Mouse (Mus musculus): ENCODE data around the gene Mpp1.
"Not testable (repeated sequence)": the region's sequence is repeated elsewhere in the genome, so short reads cannot be mapped to it uniquely, and the experiment has no call there.

Gene Mpp1

DNA sequence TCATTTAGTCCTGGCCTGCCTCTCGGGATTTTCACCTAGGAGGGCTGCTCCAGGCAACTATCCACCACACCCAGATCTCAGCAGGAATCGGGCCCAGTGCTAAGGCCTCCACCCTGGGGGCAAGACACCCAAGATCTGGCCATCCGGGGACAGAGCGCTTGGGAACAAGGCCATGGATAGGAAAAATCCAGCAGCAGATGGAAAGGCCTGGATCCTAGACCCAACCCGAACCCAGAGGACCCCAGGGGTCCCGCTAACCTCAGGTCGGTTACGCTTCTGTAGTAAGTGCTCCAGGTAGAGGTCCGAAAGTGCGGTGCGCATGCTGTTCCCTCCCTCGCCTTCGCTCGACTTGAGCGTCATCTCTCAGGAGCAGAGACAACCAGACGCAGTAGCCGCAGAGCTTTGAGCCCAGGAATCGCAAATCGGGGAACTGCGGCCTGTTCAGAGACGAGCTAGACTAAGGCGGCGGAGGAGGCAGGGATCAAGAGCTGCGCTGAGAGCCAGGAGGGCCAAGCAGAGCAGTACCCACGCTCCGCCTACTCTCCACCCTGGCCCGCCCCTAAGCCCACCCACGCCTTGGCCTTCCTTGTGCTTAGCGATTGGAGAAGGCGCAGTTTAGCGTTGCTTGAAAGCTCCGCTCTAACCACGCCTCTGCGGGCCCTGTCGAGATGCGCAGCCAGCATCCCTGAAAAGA lies at the start of gene Mpp1:
TSS of gene Mpp1 (minus strand) at position 550 of the 694 bp plus-strand sequence.
- peak; percentile 83 for DNase-seq

DNA sequence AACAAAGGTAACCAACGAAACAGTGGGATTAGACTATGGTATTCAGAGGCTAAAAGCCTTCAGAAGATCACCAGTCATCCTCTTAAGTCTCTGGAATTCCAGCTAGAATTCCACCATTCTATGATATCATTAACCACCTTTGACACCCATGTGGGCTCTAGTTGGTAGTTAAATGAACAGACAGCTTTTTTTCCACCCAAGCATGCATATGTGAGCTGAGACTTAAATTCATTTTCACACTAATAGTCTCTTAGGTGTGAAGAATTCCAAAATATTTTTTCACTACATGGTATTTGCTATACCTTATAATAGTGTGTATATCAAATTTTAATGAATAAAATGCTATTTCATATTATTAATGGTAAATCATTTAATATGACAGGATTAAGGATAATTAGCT lies 32.9 kb upstream of the Mpp1 start, which contains the start of gene Smim9:
TSS of gene Smim9 (minus strand) at position 101 of the 400 bp plus-strand sequence.
- DNase-seq, result no peak

DNA sequence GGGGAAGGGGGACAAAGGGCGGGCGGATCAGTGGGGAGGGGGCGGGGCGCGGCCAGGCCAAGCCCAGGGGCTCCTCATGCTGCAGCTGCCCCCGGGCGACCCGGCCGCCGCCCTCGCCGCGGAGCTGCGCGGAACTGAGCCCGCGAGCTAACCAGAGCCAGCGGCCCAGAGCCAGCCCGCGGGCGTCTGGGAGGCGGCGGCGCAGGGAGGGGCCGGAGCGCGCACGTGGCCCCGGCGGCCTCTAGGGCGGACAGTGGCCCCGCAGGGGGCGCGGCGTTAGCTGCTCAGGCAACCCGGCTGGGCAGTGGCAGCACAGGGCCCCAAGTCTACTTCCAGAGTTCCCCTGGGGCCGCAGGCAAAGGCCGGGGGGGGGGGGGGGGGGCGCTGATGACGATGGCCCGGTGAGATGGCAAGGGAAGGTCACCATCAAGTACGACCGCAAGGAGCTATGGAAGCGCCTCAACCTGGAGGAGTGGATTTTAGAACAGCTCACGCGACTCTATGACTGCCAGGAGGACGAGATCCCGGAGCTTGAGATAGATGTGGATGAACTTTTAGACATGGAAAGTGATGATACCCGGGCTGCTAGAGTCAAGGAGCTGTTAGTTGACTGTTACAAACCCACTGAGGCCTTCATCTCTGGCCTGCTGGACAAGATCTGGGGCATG lies 24.9 kb upstream of the Mpp1 start:
- DNase-seq, result peak; percentile 43

DNA sequence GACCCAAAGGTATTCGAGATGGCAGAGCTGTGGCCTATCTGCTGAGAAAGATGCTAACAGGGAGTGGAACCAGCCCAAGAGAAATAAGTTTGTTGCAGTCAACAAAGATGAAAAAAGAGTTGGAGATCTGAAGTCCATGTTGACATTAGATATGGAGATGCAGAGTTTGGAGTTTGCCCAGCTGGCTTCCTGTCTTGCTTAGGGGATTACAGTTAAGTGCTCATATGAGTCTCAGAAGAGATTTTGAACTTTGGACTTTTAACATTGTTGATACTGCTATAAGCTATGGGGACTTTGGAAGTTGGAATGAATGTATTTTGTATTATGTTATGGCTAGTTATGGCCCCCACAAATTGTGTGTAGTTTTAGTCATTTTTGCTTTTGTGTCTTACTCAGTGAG lies 21.4 kb upstream of the Mpp1 start:
- DNase-seq, result no peak

DNA sequence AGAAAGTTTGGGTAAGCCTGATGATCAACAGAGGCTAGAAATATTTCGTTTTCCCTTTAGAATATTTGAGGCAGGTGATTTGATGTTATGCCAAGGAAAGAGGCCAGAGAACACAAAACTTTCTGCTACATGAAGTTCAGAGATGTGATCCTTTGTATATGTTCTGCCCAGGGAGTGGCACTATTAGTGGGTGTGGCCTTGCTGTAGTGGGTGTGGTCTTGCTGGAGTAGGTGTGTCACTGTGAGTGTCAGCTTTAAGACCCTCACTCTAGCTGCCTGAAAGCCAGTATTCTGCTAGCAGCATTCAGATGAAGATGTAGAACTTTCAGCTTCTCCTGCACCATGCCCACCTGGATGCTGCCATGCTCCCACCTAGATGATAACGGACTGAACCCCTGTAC lies 19.5 kb upstream of the Mpp1 start:
- no peak for DNase-seq

DNA sequence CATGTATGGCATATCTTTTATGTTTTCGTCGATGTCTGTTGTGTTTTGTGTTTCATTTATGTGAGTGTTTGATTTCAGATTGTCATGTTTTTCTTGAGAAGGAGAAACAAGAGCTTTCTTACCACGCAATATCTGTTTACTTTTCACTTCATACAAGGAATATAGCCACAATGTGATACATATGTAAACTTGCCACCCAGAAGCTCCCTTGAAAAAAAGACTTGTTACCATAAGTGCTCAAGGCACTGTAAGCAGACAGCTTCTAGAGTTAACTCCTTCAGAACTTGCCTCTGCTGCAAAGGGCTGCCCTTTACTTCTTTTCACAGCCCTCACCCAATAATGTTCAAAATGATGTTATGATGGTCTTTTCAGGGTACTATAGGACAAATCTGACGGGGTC lies 17.6 kb upstream of the Mpp1 start:
- DNase-seq, result no peak

DNA sequence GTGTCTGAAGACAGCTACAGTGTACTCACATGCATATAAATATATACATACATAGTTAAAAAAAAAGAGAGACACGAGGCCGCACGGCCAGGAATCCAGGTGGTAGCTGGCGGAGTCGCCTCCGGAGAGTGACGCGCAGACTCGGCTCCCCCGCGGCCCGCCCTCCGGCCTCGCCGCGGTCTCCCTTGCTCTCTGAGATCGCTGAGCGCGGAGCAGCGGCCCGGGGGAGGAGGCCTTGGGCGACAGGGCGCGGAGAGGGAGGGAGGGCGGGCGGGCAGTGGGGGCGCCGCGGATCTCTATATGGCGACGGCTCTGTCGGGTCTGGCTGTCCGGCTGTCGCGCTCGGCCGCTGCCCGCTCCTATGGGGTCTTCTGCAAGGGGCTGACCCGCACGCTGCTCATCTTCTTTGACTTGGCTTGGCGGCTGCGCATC lies 12.3 kb upstream of the Mpp1 start:
- not testable (repeated sequence) for DNase-seq

DNA sequence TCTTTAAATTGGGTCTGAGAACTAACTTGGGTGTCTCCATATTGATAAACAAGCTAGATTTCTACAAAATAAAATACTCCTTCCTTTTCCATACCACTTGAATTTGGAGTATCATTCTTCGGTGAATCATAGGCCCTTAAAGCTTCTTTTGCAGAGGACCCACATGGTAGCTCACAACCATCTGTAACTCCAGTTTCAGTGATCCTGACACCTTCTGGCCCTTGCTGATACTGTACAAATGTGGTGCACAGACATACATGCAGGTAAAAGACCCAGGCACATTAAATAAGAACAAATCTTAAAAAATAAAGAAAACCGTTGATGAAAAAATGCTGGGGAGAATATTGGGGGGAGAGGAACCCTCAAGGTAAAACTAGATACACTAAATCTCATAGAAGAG lies 7.4 kb upstream of the Mpp1 start:
- no peak for DNase-seq

DNA sequence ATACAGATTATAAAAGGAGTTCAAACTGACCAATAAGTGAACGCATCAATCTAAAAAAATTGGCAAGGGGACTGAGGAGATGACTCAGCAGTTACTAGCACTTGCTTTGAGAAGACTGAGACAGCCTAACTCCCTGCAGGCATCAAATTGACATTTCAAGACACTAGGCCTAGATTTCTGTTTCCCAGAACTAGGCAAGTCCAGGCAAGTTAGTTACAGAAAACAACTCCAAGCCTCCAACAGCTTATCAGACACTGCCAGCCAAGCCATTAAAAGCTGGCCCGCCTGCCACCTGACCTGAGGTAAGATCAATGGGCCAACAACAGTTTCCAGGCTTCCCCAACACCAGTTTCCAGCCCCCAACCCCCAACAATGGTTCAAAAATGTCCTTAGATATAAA lies 6.9 kb upstream of the Mpp1 start:
- DNase-seq, result no peak

DNA sequence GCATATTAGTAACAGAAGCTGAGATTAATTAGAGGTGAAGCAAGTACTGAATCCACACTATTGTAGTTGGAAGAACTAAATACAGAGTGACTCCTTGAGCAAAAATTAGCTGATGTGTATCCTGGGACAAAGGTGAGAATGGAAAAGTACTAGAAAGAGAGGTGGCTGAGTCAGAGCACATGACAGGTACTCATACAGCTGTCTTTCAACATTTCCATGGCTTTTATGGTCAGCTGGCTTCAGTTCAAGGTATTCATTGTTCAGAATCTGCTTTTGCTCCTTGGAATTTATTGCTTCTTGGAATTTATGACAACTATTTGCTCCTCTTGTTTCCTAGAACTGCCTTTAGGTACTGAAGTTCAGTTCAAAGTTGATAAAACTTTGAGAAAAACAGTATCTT lies 6.1 kb upstream of the Mpp1 start:
- no peak for DNase-seq

DNA sequence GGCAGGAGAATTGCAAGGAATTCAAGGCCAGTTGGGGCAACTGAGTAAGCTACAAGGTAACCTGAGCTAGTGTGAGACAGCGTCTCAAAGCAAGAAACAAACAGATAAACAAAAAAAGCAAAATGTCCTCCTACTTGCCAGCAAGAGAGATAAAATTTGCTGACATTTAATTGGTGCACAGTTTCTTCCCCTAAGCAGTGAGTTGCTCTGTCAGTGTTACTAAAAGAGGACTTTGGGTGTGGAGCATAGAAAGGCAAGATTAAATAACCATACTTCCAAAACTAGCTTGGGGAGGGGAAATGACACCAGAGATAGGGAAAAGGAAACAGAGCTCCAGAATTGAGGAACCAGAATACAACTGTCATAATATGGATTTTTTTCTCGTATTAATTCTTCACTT lies 1.3 kb downstream of the Mpp1 start:
- DNase-seq, result no peak

DNA sequence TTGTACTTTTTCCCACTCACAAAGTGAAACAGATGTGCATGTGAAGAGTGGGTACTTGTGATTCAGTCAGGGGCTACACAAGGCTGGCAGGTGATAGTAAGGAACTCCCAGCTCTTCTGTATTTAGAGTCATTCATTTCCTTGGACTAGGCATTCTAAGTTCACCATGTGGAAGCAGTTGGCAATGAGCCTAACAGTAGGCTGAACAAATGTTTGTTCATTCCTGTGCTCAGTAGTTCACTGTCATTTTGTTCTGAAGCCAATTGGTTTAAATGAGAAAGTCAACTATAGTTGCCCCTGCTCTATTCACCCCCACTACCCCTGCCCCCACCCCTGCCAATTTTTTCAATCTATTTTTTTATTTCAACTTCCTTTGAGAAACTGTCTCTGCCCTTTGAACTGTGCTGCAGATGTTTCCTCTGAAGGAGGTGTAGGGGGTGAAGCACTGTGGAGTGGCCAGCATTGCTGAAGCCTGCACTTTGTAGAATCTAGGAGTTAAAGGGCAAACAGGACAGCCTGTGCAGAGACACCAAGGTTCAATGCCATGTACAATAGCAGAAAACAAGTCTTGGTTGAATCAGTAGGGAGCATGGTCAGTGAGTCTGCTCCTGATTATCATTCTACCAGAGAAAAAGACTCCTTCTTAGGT lies 2.4 kb downstream of the Mpp1 start:
- DNase-seq, result peak; percentile 23

DNA sequence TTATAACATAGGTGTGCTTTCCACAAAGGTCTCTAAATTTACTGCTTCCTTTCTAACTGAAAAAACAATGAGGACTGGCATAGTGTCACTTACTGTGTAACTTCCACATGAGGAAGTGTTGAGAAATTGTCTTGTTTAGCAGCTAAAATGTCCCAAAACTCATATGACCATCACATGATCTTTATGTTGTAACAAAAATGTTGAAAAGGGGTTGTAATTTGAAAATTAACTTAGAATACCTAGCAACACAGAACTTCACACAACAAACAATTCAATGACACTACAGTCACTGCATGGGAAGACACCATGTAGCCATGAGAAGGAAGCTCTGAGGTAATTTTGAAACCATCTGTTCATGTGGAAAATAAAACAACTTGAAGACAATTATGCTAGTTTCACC lies 3.9 kb downstream of the Mpp1 start:
- no peak for DNase-seq

DNA sequence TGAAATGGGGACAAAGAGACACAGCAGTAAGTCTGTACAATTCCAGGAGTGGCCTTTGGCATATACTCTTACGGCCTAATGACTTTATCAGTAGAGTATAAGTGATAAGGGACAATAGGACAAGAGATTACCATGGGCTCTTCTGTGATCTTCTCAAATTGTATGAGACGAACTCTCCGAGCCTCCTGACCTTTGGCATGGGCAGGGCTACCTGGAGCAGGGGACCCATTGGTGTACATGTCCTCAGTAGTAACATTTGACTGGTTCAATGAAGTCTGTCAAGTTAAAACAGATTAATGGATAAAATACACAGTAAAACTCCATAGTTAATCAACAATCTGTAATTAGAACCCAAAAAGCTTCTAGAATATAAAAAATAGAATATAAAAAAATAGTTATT lies 5.2 kb downstream of the Mpp1 start:
- DNase-seq, result no peak

DNA sequence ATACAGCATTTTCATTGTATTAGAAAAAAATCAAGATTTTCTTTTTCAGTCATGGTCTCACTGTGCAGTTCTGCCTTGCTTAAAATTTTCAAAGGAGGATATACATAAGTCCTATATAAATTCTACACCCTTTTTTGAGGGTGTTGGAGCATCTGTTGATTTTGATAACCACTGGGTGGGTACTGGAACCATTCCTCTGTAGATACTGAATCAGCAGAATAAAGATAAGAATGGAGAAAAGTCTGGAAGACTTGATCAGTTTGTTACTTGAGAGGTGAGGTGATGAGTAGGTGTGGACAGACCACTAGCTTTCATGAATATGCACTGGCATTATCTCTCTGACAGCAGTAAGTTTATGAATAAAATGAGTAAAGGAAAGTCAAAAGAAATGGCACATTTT lies 15.3 kb downstream of the Mpp1 start:
- DNase-seq, result no peak

DNA sequence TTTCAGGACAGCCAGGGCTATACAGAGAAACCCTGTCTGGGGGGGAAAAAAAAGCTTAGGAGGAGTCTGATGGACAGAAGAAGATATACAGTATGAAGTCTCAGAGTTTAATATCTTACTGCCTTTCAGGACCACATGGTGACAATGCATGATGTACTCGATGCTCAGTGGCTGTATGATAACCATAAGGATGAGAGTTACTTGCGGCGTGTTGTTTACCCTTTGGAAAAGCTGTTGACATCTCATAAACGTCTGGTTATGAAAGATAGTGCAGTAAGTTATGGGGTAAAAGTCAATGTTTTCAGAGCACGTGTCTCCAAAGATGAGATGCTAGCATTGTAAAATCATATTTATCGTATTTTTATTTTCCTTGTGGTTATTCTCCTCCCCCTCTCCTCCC lies 28.5 kb downstream of the Mpp1 start:
- DNase-seq, result no peak

DNA sequence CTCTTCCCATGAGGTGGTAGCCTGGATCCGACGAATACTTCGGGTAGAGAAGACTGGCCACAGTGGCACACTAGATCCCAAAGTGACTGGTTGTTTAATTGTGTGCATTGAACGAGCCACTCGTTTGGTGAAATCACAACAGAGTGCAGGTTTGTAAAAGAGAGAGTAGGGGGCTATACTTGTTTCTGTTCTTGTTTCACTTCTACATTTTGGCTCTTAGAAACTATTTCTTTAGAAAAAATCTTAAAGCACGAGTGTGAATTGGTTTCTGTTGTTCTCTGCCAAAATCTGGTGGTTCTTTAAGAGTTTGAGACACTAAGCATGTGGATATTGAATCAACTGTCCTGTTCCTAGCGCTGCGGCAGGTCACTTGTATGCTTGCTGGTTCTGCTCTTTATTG lies 32.0 kb downstream of the Mpp1 start:
- DNase-seq, result no peak

DNA sequence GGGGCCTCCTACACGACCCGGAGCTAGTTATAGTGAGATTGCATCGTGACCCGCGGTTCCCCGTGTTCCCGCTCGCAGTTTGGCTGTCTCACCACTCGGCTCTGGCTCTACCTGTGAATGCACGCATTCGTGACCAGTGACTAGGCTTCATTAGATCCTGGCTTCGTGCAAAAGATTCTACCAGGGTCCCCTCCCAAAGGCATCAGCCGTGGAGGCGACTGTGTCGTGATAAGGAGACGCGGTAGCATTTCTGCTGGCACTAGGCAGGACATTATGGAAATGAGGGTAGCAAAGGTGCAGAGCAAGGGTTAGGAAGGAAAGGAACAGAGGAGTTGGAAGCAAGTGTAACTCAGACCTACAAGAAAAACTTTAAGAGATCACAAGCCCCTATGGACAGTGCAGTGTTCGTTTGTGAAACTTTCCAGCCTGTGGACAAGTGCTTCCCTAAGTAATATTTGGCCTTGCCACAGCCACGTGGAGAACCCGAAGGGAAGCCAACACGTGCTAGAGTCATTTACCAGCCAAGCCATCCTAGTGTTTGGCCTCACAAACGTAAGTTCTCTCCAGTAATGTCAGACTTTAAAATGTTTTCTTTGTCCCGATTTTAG lies 34.5 kb downstream of the Mpp1 start:
- no peak for DNase-seq

DNA sequence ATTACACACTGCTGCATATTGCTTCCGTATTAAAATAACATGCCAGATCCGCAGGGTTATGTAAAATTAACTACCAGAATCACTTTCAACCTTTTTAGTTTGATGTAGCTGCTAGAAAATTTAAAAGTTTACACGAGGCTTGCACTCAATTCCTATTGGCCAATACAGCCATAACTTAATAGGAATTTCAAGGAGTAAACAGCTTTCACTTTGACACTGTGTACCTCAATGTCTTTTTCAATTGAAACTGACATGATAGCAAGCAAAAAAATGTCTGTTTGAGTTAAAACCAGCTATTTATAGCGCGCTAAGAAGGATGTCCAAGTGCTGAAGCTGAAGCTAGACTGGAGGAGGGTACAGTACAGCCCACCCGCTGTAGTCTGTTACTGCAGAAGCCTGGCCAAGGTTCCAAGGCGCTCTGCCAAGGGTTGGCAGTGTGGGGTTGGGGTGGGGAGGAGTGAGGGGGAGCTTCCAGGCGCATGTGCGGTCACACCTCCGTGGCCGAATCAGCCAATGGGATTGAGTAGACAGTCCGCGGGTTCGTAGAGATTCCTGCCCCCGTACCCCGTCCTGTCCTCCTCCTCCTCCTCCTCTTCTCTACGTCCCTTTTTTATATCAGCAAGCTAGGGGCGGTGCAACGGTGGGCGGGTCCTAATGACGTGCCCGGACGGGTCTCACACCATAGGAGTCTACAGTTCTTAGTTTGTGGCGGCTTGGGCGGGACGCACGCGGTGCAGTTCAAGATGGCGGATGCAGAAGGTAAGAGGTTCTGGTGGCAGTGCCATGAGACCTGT lies 35.2 kb downstream of the Mpp1 start, which contains the start of gene Dkc1:
TSS of gene Dkc1 (plus strand) at position 486 of the 794 bp plus-strand sequence.
- peak; percentile 95 for DNase-seq

DNA sequence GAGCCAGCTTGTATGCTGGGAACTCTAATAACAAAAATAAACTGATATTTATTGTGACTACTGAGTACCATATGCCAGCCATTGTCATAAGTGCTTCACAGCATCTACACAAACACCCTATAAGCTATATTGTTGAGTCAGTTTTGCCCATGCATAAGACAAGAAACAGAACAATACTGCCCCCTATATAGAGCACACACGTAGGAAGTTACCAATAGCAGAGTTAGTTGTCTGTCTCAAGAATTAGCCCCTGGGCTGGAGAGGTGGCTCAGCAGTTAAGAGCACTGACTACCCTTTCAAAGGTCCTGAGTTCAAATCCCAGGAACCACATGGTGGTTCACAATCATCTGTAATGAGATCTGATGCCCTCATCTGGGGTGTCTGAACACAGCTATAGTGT lies 45.2 kb downstream of the Mpp1 start:
- no peak for DNase-seq

DNA sequence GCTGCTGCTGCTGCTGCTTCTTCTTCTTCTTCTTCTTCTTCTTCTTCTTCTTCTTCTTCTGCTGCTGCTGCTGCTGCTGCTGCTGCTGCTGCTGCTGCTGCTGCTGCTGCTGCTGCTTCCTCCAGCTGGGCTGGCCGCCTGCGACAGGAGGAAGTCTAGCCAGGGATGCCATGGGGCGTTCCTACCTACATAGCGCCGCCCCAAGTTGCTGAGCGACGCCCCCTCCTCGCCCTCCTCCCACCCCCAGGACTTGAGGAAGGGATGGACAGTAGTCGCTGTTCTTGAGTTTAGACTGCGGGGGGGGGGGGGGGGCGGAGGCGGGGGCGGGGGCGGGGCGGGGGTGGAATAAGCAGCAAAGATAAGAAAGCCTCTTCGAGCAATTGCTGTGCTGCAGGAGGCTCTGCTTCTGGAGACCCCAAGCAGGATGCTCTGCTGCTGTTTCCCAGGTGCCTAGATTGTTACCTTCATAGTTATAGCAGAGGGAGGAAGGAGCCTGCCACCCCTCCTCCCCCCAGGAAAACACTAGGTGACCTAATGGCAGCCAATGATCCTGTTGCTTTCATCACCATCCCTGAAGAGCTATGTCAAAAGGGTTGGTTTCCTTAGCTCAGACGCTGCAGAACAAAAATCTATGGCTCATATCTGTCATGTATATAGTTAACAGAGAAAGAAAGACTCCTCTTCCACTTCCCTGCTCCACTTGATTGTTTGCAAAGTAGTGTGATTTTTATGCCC lies 45.9 kb downstream of the Mpp1 start, which contains the start of gene Gab3:
TSS of gene Gab3 (minus strand) at position 685 of the 735 bp plus-strand sequence.
- DNase-seq, result peak; percentile 58

Measured in cerebellum, adult 9-11 months (tissue).